Mouse (Mus musculus): ENCODE results near the gene Urah. TPM values are rescaled to one million over a fixed set of nuclear protein-coding genes. Genes with fewer than 3 reads are reported as not detected.

Urah gene
- total and polyA plus RNA-seq, 3 experiments, result not detected

DNA sequence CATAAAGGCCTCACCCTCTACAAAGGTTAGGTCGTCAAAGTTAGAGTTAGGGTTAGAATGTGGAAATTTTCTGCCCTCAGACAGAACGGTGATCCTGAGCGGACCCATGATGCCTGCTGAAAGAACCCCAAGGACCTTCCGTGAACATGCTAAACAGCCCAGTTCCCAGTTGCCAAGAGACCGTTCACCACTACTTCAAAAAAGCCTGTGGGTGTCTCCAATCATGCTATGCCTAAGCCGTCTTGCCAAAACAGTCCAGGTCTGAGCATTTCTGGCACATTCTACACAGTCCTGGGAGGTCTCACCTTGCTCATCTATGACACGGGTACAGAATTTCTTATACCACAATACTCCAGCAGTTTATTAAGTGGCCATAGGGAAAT is 46.8 kb upstream of the Urah start:
- dilution Hi-C loops (cut with MboI; ENCODE audit: extremely low pct_ligation_motif_present, extremely low pct_unique_long_range_greater_than_20kb, low sequenced_read_pairs) (no loop called here), in situ Hi-C loops (cut with MboI; ENCODE audit: low pct_ligation_motif_present, low pct_unique_long_range_greater_than_20kb, low sequenced_read_pairs) (loop anchor here (25.0 kb wide), 1 partner anchor 601 kb away; no protein-coding TSS in a partner anchor)
- H3K27ac ChIP-seq (ENCODE audit: insufficient read depth, low read depth), result no peak overlapping the region
- H3K4me2 ChIP-seq (ENCODE audit: insufficient read depth, low read depth, poor library complexity, severe bottlenecking), result no peak overlapping the region
- no peaks in the 10 kb centered on the region for H3K36me3 ChIP-seq (replicated peaks in 1 of 2; ENCODE audit: control insufficient read depth in 1 of 2, insufficient read depth in 1 of 2, low read length in 1 of 2)
- H3K4me3 ChIP-seq (replicated peaks in 1 of 3; ENCODE audit: low read depth in 2 of 3, low read length in 2 of 3, poor library complexity in 1 of 3), result no peak overlapping the region
- no peak overlapping the region for H3K9ac ChIP-seq (ENCODE audit: insufficient read depth, low read depth)
- H3K79me2 ChIP-seq (replicated peaks; ENCODE audit: control insufficient read depth, extremely low read depth, insufficient read depth, poor library complexity, severe bottlenecking), result no peaks in the 10 kb centered on the region
- no peaks in the 10 kb centered on the region for H3K4me1 ChIP-seq (ENCODE audit: control insufficient read depth in 1 of 2, insufficient read depth in 2 of 2)
- no peak for DNase-seq (ENCODE audit: extremely low read depth)
- peaks cover 55% of the 10 kb centered on the region for H3K27me3 ChIP-seq (replicated peaks)
- TF ChIP-seq NELFE (IDR thresholded peaks at IDR 0.05; ENCODE audit: low read depth, low read length) (no peak), TBP (conservative IDR thresholded peaks at IDR 0.05; ENCODE audit: low read depth, low read length) (no peak), ZMIZ1 (IDR thresholded peaks at IDR 0.05; ENCODE audit: low read depth, low read length) (no peak), MYC (IDR thresholded peaks at IDR 0.05; ENCODE audit: low read depth, low read length) (no peak), ETS1 (conservative IDR thresholded peaks at IDR 0.05; ENCODE audit: low read depth, low read length) (no peak), ELF1 (IDR thresholded peaks at IDR 0.05; ENCODE audit: low read depth, low read length) (no peak), ZKSCAN1 (IDR thresholded peaks at IDR 0.05; ENCODE audit: borderline replicate concordance, low read depth, low read length) (no peak), SIN3A (IDR thresholded peaks at IDR 0.05; ENCODE audit: low read length) (no peak), CTCF (conservative IDR thresholded peaks at IDR 0.05 in 1 of 2, IDR thresholded peaks at IDR 0.05 in 1 of 2; ENCODE audit: low read depth in 2 of 2, low read length in 2 of 2) (no peak), MAX (IDR thresholded peaks at IDR 0.05; ENCODE audit: low read length) (no peak), RAD21 (IDR thresholded peaks at IDR 0.05; ENCODE audit: low read depth, low read length) (no peak), HCFC1 (IDR thresholded peaks at IDR 0.05; ENCODE audit: low read depth, low read length) (no peak), ZNF384 (IDR thresholded peaks at IDR 0.05; ENCODE audit: low read depth, low read length) (no peak), MXI1 (IDR thresholded peaks at IDR 0.05; ENCODE audit: low read depth, low read length) (no peak), ZC3H11A (IDR thresholded peaks at IDR 0.05; ENCODE audit: low read depth, low read length) (no peak), NRF1 (IDR thresholded peaks at IDR 0.05; ENCODE audit: low read depth, low read length) (no peak), POLR2AphosphoS2 (IDR thresholded peaks at IDR 0.05; ENCODE audit: low read depth, low read length) (no peak), MAZ (IDR thresholded peaks at IDR 0.05; ENCODE audit: low read depth, low read length) (no peak), E2F4 (IDR thresholded peaks at IDR 0.05; ENCODE audit: insufficient replicate concordance, low read depth, low read length) (no peak), PAX5 (IDR thresholded peaks at IDR 0.05; ENCODE audit: low read length) (no peak)
- H3K9me3 ChIP-seq (replicated peaks; ENCODE audit: low read length), result peaks cover 2% of the 10 kb centered on the region

DNA sequence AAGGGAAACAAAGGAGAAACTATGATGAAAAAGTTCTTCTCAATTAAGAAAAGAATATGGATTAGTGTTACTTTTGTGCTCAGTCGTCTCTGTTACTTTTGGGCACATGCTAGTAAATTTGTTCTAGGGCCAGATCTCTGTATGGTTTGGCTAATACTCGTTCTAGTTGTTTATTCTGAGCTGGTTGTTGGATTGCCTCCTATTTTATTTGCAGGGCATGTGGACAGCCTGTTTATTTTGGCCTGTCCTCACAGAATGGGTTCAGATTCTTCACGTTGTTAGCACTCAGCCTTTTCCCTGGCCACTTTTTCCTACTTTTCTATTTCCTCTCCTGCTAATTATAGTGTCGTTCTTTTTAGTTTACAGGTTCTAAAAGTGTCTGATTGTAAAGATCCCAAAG is 41.3 kb upstream of the Urah start:
- Histone ChIP-seq H3K9ac (ENCODE audit: insufficient read depth, low read depth) (no peak overlapping the region), H3K27me3 (replicated peaks) (peaks cover 70% of the 10 kb centered on the region), H3K36me3 (replicated peaks in 1 of 2; ENCODE audit: control insufficient read depth in 1 of 2, insufficient read depth in 1 of 2, low read length in 1 of 2) (no peaks in the 10 kb centered on the region), H3K27ac (ENCODE audit: insufficient read depth, low read depth) (no peak overlapping the region), H3K79me2 (replicated peaks; ENCODE audit: control insufficient read depth, extremely low read depth, insufficient read depth, poor library complexity, severe bottlenecking) (no peaks in the 10 kb centered on the region), H3K4me3 (replicated peaks in 1 of 3; ENCODE audit: low read depth in 2 of 3, low read length in 2 of 3, poor library complexity in 1 of 3) (no peak overlapping the region), H3K9me3 (replicated peaks; ENCODE audit: low read length) (peaks cover 2% of the 10 kb centered on the region), H3K4me1 (ENCODE audit: control insufficient read depth in 1 of 2, insufficient read depth in 2 of 2) (no peaks in the 10 kb centered on the region), H3K4me2 (ENCODE audit: insufficient read depth, low read depth, poor library complexity, severe bottlenecking) (no peak overlapping the region)
- DNase-seq (ENCODE audit: extremely low read depth), result no peak
- TF ChIP-seq UBTF (IDR thresholded peaks at IDR 0.05; ENCODE audit: low read depth, low read length) (no peak), ELF1 (IDR thresholded peaks at IDR 0.05; ENCODE audit: low read depth, low read length) (no peak)
- dilution Hi-C loops (cut with MboI; ENCODE audit: extremely low pct_ligation_motif_present, extremely low pct_unique_long_range_greater_than_20kb, low sequenced_read_pairs), result no loop called here
- in situ Hi-C loops (cut with MboI; ENCODE audit: low pct_ligation_motif_present, low pct_unique_long_range_greater_than_20kb, low sequenced_read_pairs), result loop anchor here (25.0 kb wide), 1 partner anchor 606 kb away; no protein-coding TSS in a partner anchor
